Mouse (Mus musculus): ENCODE data around the gene Pdcd7. TPM values are rescaled to one million over a fixed set of nuclear protein-coding genes. Genes with fewer than 3 reads are reported as not detected.
"Not testable (repeated sequence)": the region's sequence is repeated elsewhere in the genome, so short reads cannot be mapped to it uniquely, and the experiment has no call there.

Gene Pdcd7
- 10 to 100 TPM; 14.0 to 14.5 TPM for total RNA-seq (2021)
- long read RNA-seq, experiment 1, transcript Pdcd7-201 (5 exons, 2,419 nt): major isoform, 28 of 29 reads
- long read RNA-seq, experiment 1, partial matches to known transcripts: 1 of 29 reads
- long read RNA-seq, experiment 1, other reads (novel, unspliced or antisense): 0 of 29 reads
- long read RNA-seq, experiment 2, transcript Pdcd7-201 (5 exons, 2,419 nt): major isoform, 38 of 41 reads
- long read RNA-seq, experiment 2, partial matches to known transcripts: 2 of 41 reads
- long read RNA-seq, experiment 2, other reads (novel, unspliced or antisense): 1 of 41 reads

DNA sequence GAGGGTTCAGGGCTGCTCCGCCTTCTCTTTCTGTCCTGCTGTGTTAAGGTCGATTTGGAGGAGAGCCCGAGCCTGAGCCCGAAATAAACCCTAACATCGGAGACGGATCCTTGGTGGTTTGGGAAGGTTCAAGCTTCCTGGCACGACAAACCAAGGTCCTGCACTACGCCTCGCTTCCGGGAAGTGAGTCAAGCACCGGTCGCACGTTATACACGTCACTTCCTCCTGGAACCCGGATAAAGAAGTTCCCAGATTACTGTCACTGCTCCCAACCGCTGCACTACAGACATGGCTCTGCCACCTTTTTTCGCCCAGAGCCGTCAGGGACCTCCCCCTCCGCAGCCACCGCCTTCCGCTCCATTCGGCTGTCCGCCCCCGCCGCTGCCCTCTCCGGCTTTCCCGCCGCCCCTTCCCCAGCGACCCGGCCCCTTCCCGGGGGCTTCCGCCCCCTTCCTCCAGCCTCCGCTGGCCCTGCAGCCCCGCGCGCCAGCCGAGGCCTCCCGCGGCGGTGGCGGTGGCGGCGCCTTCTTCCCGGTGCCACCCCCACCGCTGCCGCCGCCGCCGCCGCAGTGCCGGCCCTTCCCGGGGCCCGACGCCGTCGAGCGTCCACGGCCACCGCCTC lies at the start of gene Pdcd7:
Gene Pdcd7 (plus strand): TSS at position 251 of the 622 bp plus-strand sequence.
- peak; percentile 80 to 95 for DNase-seq (ENCODE audit: low spot score in 2 of 2)

- DNase-seq (ENCODE audit: low spot score in 2 of 2): no peak
Observed at GRCm38 (mm10) chr9:65297056-65297455, 48.8 kb upstream of the Pdcd7 start.

- no peak for DNase-seq (ENCODE audit: low spot score in 2 of 2)
Observed at GRCm38 (mm10) chr9:65298761-65299160, 47.1 kb upstream of the Pdcd7 start.

DNA sequence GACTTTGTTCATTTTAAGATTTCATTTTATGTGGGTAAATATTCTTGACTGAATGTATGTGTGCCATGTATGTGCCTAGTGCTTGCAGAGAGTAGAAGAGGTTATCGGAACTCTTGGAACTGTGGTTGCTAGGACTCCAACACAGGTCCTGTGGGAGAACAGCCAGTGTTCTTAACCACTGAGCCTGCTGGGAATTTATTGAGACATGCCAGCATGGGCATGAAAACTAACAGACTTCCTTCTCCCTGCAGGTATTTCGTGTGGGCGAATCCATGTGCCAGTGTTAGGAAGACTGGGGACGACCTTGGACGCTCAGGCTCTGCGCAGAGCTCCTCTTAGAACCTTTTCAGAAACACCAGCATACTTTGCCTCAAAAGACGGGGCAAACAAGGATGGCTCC lies 46.3 kb upstream of the Pdcd7 start:
- DNase-seq (ENCODE audit: low spot score in 2 of 2): no peak

GRCm38 (mm10) chr9:65302327-65302983 lies 43.4 kb upstream of the Pdcd7 start:
- no peak for DNase-seq (ENCODE audit: low spot score in 2 of 2)

DNA sequence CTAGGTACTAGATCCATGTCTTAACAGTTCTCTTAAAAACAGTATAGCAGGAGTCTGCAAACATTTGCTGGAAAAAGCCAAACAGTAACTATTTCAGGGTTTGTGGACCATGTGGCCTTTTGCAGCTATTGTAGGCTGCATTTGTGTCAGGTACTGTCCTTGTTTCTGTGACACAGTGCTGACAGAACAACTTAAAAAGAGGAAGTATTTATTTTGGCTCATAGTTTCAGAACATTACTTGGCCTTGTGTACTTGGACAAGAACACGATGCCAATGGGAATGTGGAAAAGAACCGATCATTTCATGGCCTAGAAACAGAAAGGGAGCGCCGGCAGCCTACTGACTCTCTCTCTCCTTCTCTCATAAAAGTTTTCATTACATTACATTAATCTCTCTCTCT lies 42.3 kb upstream of the Pdcd7 start:
- DNase-seq (ENCODE audit: low spot score in 2 of 2): no peak

GRCm38 (mm10) chr9:65304300-65304699 lies 41.6 kb upstream of the Pdcd7 start:
- DNase-seq (ENCODE audit: low spot score in 2 of 2): no peak

- no peak for DNase-seq (ENCODE audit: low spot score in 2 of 2)
Observed at GRCm38 (mm10) chr9:65306672-65307071, 39.2 kb upstream of the Pdcd7 start.

- no peak for DNase-seq (ENCODE audit: low spot score in 2 of 2)
Observed at GRCm38 (mm10) chr9:65308011-65308410, 37.9 kb upstream of the Pdcd7 start.

DNA sequence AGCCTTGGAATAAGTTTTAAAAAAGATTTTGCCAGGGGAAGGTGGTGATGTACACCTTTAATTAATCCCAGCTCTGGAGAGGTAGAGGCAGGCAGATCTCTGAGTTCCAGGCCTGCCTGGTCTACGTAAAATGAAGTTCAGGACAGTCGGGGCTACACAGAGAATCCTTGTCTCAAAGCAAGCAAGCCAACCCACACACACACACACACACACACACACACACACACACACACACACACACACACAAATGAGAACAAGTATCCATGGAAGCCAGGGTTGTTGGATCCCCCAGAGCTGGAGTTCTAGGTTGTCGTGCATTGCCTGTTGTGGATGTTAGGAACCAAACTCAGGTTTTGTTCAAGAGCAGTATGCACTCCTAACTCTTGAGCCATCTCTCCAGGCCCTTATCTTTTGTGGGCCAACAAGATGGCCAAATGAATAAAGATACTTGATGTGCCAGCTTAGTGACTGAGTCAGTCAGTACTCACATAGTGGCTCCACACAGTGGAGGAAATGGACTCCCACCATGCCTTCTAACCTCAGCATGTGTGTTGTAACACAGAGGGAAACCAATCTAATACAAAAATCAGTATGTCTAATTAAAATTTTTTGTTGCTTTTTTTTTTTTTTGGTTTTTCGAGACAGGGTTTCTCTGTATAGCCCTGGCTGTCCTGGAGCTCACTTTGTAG lies 33.1 kb upstream of the Pdcd7 start:
- DNase-seq (ENCODE audit: low spot score in 2 of 2): no peak

- no peak for DNase-seq (ENCODE audit: low spot score in 2 of 2)
Observed at GRCm38 (mm10) chr9:65313846-65314245, 32.1 kb upstream of the Pdcd7 start.

DNA sequence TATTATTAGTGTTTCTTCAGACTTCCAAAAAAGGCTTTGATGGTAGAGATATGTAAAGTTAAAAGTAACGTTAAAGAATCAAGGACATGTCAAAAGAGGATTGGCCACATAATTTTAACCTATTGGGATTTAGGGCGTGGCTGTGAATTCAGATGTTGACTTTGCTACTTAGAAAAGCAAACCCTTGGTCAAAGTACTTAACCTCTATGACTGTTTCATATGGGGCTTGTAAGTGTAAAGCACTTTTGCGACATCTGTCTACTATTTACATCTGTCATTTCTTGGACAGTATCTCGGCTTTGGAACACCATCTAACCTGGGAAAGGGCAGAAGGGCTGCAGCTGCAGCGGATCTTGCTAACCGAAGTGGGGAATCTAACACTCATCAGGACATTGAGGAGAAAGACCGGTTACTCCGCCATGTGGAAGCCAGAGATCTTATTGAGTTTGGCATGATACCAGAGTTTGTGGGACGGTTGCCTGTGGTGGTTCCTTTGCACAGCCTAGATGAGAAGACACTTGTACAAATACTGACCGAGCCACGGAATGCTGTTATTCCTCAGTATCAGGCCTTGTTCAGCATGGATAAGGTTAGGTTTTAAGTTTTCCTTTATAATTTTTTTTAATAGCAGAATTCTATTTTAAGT lies 23.5 kb upstream of the Pdcd7 start:
- DNase-seq (ENCODE audit: low spot score in 2 of 2): no peak

DNA sequence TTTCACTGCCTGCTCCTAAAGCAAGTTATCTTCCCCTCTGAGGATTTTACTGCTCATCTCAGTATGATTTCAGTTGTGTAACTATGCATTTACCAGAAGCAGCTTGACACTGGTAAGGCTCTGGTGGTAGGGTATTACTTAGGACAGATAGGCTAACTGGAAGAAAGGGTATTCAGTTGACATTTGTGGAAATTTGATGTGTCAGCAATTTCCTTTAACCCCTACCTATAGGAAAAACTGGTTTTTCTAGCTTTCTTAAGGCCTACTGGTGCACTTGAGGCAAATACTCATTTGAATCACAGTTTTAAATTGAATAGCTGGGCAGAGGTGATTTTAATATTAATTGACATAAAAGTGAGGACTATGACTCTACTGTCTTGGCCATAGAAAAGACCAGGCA lies 19.9 kb upstream of the Pdcd7 start:
- DNase-seq (ENCODE audit: low spot score in 2 of 2): no peak

DNA sequence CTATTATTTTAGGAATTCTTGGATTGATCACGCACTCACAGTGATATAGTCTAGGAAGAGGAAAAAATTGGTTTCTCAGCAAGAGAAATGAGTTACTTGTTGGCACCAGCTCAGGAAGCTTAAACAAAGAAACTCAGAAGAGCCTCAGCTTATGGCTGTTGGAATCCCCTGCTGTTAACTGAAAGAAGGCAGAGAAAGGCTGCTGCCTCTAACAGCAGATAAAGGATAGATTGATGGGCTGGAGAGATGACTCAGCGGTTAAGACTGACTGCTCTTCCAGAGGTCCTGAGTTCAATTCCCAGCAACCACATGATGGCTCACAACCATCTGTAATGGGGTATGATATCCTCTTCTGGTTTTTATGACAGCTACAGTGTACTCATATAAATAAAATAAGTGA lies 18.5 kb upstream of the Pdcd7 start:
- DNase-seq (ENCODE audit: low spot score in 2 of 2): no peak

DNA sequence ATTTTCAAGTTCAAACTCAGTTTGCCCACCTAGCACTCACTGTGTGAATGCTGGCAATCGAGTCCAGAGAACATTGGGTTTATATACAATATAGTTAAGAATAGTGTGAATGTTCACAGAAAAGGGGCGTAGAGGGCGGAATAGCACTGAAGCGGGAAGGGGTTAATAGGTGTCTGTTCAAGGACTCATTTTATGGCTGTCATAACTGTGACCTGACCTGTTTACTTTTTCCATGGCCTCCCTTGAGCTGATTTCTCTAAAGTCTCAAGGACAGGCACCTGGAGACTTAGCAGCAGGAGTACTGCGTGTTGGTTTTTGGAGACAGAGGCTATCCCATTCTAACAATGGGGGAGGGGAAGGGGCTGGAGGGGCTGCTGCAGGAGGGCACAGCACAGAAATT lies 11.9 kb upstream of the Pdcd7 start:
- no peak for DNase-seq (ENCODE audit: low spot score in 2 of 2)

DNA sequence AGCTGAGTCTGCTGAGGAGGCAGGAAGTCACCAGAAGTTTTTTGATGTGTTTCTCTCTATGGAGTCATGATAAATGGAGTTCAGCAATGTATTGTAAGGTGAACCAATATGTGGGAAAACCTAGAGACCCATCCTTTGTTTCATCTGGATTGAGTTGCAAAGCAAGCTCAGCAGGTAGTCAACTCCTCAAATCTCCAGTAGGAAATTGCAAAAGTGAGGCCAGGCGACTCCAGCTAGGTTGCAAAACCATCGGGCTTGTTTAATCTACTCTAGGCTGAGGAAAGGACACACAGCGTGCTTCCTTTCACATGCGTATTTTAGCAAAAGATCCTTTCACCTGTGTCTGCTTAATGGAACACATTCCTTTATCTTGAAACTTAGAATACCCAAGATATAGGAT lies 6.8 kb upstream of the Pdcd7 start:
- DNase-seq (ENCODE audit: low spot score in 2 of 2): no peak

DNA sequence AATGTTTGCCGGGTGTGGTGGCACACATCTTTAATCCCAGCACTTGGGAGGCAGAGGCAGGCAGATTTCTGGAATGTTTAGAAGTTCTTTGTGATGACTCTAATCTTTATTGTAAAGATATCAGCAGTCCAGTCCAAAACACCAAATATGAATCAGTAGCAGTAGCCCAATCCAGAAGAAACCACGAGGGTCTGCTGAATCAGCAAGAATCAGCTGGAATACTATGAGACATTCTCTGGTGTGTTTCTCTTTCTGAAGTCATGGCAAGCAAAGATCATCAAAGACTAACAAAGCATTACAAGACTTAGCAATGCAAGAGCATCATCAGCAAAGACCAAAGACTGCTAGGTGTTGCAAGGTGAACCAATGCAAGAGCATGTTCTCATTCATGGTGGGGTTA lies 5.5 kb upstream of the Pdcd7 start:
- no peak for DNase-seq (ENCODE audit: low spot score in 2 of 2)

DNA sequence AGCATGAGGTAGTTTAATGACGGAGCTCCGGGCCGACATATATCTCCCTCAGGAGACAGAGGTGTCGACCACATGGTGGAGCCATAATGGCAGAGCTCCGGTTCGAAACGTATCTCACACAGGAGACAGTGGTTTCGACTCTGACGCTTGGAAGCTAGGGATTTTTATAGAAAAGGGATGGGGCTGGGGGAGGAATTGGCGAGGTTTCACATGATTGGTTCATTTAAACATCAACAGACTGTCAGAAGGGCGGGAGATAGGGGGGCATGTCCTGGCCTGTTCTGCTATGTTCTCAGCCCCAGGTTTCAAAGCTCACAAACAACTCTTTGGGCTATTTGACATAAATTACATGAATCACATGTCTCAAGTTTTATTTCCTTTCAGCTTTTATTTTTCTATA lies 465 bp upstream of the Pdcd7 start:
- DNase-seq (ENCODE audit: low spot score in 2 of 2): not testable (repeated sequence)

GRCm38 (mm10) chr9:65346476-65347111 lies 690 bp downstream of the Pdcd7 start:
- DNase-seq (ENCODE audit: low spot score in 2 of 2): peak; percentile 39 to 57

GRCm38 (mm10) chr9:65347112-65347850 lies 1.4 kb downstream of the Pdcd7 start:
- DNase-seq (ENCODE audit: low spot score in 2 of 2): no peak

All from gastrocnemius, postnatal 4 days (tissue).